Mouse (Mus musculus) forebrain, embryonic 16.5 days (tissue): ENCODE measurements at regions not wholly inside any gene's neighbourhood (a gene's known extent, or its start where the extent isn't known, plus 50 kb on each side); places are given as distances from the start of the nearest gene placed in this dataset.
A peak's percentile ranks its signal among the peaks of the same experiment; 100 is the strongest.
"Not testable (repeated sequence)": the region's sequence is repeated elsewhere in the genome, so short reads cannot be mapped to it uniquely, and the experiment has no call there.

Source experiments
- ATAC-seq: fragments of 200-750 bp; cut with Nextera tagmentation; 2 replicates; pipeline ENCODE4 v1.8.0; 2017; ENCODE audit warnings: mild to moderate bottlenecking, moderate library complexity
- H3K27ac ChIP-seq: fragments of 300-500 bp; sonication (generic); 2 replicates; pipeline ENCODE4 v1.5.1; 2014; ENCODE audit warnings: low read length, control low read depth
- H3K27me3 ChIP-seq: fragments of 300-500 bp; sonication (generic); replicated peaks from 2 replicates; pipeline ENCODE4 v1.6.1; 2014; ENCODE audit warnings: low read length; ENCODE audit not compliant: control insufficient read depth, insufficient read depth
- H3K36me3 ChIP-seq: fragments of 300-500 bp; sonication (generic); 2 replicates; pipeline ENCODE4 v1.6.1; 2014; ENCODE audit not compliant: control insufficient read depth, insufficient read depth
- H3K4me1 ChIP-seq: fragments of 300-500 bp; sonication (generic); replicated peaks from 2 replicates; pipeline ENCODE4 v1.6.1; 2014; ENCODE audit warnings: low read length; ENCODE audit not compliant: control insufficient read depth, insufficient read depth
- H3K4me2 ChIP-seq: fragments of 300-500 bp; sonication (generic); 2 replicates; pipeline ENCODE4 v1.6.1; 2014; ENCODE audit warnings: mild to moderate bottlenecking, low read length, control low read depth
- H3K4me3 ChIP-seq: fragments of 300-500 bp; sonication (generic); replicated peaks from 2 replicates; pipeline ENCODE4 v1.5.1; 2014; ENCODE audit warnings: mild to moderate bottlenecking, low read length, control low read depth
- H3K9ac ChIP-seq: fragments of 300-500 bp; sonication (generic); replicated peaks from 2 replicates; pipeline ENCODE4 v1.6.1; 2014; ENCODE audit warnings: low read depth, low read length, control low read depth
- H3K9me3 ChIP-seq: fragments of 300-500 bp; sonication (generic); 2 replicates; pipeline ENCODE4 v1.6.1; 2016; ENCODE audit warnings: low read length; ENCODE audit not compliant: control insufficient read depth
- WGBS: fragments of 180-500 bp; shearing (Covaris S2); extraction: QIAGEN DNeasy Blood & Tissue Kit; methylation state at CpG from one replicate; pipeline ENCODE4 v1.1.7; 2014; 5-methylcytosine and 5-hydroxymethylcytosine counted together

GRCm38 (mm10) chr11:13605152-13605697, 993.9 kb upstream of the Pom121l12 start:
- H3K9me3 ChIP-seq, result no peaks in the 10 kb centered on the region
- H3K27ac ChIP-seq, result no peak overlapping the region
- no peaks in the 10 kb centered on the region for H3K36me3 ChIP-seq
- 53% methylated on average over 3 of the region's 4 CpGs for WGBS
- H3K4me3 ChIP-seq, result no peak overlapping the region
- no peak overlapping the region for H3K4me2 ChIP-seq
- no peaks in the 10 kb centered on the region for H3K4me1 ChIP-seq
- H3K9ac ChIP-seq, result no peak overlapping the region
- no peaks in the 10 kb centered on the region for H3K27me3 ChIP-seq
- peak; percentile 81 for ATAC-seq

DNA sequence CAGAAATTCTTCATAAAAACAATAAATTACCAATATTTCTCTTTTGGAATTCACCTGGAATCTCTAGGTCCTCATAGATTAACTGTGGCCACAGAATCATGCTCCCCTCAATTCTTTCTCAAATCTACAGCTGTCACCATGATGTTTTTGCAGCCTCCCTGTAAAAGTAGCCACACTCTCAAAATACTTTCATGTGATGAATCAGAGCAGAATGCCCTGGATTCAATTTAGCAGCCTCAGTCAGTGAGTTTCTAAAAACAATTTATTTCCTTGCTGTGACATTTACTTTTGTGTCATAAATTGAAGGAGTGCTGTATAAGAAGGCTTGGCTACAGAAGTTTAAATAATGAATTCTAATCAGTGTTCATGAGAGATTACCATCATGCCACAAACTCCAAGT, 1014.4 kb upstream of the Pom121l12 start:
- ATAC-seq, result no peak
- Histone ChIP-seq H3K27ac (no peak overlapping the region), H3K4me1 (no peaks in the 10 kb centered on the region), H3K4me3 (no peak overlapping the region), H3K9me3 (no peaks in the 10 kb centered on the region), H3K4me2 (no peak overlapping the region), H3K27me3 (no peaks in the 10 kb centered on the region), H3K36me3 (no peaks in the 10 kb centered on the region), H3K9ac (no peak overlapping the region)

- H3K4me1 ChIP-seq, result no peaks in the 10 kb centered on the region
- H3K9me3 ChIP-seq, result no peaks in the 10 kb centered on the region; the same call in 1 of the 2 replicates
- H3K27ac ChIP-seq, result no peak overlapping the region
- no peak overlapping the region for H3K4me2 ChIP-seq
- no peak for ATAC-seq
- H3K4me3 ChIP-seq, result no peak overlapping the region
- H3K27me3 ChIP-seq, result no peaks in the 10 kb centered on the region
- 71% methylated on average over 1 of the region's 1 CpGs for WGBS
- no peak overlapping the region for H3K9ac ChIP-seq
- no peaks in the 10 kb centered on the region for H3K36me3 ChIP-seq
These were observed 1043.8 kb upstream of the Pom121l12 start for GRCm38 (mm10) chr11:13555267-13555666.

DNA sequence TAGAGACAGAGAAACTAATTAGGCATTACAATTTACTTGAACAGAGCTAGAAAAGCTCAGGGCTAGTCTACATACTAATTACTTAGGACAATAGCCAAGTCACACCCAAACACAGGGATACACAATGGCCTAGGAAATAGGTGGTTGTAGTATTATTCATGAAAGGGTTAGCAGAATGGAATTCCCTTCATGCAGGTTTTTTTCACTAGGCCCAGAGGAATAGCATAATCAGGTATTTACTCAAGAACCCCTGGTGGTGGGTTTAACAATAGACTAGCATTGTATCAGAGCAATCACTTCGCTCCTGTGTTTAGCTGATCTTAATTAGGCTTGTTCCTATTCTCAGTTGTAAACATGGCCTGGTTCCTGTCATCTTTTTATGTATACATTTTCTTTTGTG, 1054.9 kb upstream of the Cobl start:
- H3K4me2 ChIP-seq, H3K4me3 ChIP-seq, H3K9me3 ChIP-seq, H3K9ac ChIP-seq, ATAC-seq, H3K36me3 ChIP-seq, H3K27me3 ChIP-seq, H3K4me1 ChIP-seq, H3K27ac ChIP-seq: not testable (repeated sequence)
- WGBS, result 43% methylated on average over 1 of the region's 1 CpGs

GRCm38 (mm10) chr11:13510914-13511313, 1046.2 kb upstream of the Cobl start:
- not testable (repeated sequence) for H3K4me1 ChIP-seq, H3K4me2 ChIP-seq, ATAC-seq, H3K36me3 ChIP-seq, H3K27ac ChIP-seq, H3K9me3 ChIP-seq, H3K9ac ChIP-seq, H3K4me3 ChIP-seq, H3K27me3 ChIP-seq
- 91% methylated on average over 4 of the region's 5 CpGs for WGBS

DNA sequence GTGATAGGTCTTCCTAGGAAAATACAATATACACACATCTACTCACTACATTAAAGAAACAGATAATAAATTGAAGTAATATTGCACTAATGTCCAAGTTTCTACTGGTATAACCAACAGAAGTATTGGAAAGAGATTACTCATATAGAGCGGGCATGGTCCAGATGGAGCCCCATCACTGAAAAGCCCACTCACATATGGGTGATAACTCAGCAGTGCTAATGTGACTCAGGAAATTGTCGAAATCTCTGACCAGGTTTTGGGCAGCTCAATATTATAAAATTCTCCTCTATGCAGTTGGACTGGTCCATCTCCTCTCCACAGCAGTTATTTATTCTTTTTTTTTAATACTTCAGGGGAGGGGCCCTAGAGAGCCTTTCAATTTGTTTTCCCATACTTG, 1021.2 kb upstream of the Cobl start:
- no peaks in the 10 kb centered on the region for H3K9me3 ChIP-seq
- ATAC-seq, result no peak
- H3K27me3 ChIP-seq, result no peaks in the 10 kb centered on the region
- no peak overlapping the region for H3K9ac ChIP-seq
- H3K4me2 ChIP-seq, result no peak overlapping the region
- H3K4me3 ChIP-seq, result no peak overlapping the region
- H3K27ac ChIP-seq, result no peak overlapping the region
- H3K36me3 ChIP-seq, result no peaks in the 10 kb centered on the region
- no peaks in the 10 kb centered on the region for H3K4me1 ChIP-seq
- 87% methylated on average over 2 of the region's 2 CpGs for WGBS

DNA sequence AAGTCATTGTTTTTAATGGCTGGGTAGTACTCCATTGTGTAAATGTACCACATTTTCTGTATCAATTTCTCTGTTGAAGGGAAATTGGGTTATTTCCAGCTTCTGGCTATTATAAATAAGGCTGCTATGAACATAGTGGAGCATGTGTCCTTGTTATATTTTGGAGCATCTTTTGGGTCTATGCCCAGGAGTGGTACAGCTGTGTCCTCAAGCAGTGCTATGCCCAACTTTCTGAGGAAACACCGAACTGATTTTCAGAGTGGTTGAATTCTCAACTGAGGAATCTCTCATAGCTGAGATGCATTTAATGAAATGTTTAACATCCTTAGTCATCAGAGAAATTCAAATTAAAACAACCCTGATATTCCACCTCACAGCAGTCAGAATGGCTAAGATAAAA, 986.8 kb upstream of the Cobl start:
- not testable (repeated sequence) for H3K4me2 ChIP-seq, H3K9me3 ChIP-seq, H3K9ac ChIP-seq, H3K36me3 ChIP-seq, H3K27me3 ChIP-seq, H3K27ac ChIP-seq, ATAC-seq, H3K4me1 ChIP-seq, H3K4me3 ChIP-seq
- WGBS, result 83% methylated on average over 1 of the region's 1 CpGs

- H3K36me3 ChIP-seq, result no peaks in the 10 kb centered on the region
- no peaks in the 10 kb centered on the region for H3K9me3 ChIP-seq
- H3K27ac ChIP-seq, result no peak overlapping the region
- H3K4me1 ChIP-seq, result no peaks in the 10 kb centered on the region
- no peak overlapping the region for H3K9ac ChIP-seq
- 96% methylated on average over 1 of the region's 1 CpGs for WGBS
- H3K4me2 ChIP-seq, result no peak overlapping the region
- H3K27me3 ChIP-seq, result no peaks in the 10 kb centered on the region
- H3K4me3 ChIP-seq, result no peak overlapping the region
- no peak for ATAC-seq
These were observed 971.7 kb upstream of the Cobl start for GRCm38 (mm10) chr11:13436433-13436832.

- H3K9ac ChIP-seq, H3K4me3 ChIP-seq, H3K4me2 ChIP-seq, ATAC-seq, H3K27ac ChIP-seq, H3K4me1 ChIP-seq, H3K9me3 ChIP-seq, H3K27me3 ChIP-seq, H3K36me3 ChIP-seq: not testable (repeated sequence)
- 18% methylated on average over 2 of the region's 2 CpGs for WGBS
These were observed 953.1 kb upstream of the Cobl start for GRCm38 (mm10) chr11:13417881-13418280.
